Mouse (Mus musculus) brain, embryonic 18.5 days (tissue): ENCODE results near the gene Bmp15.

Source experiments
- DNase-seq: peaks from one replicate; pipeline ENCODE4 v3.0.0-alpha.2; 2012; ENCODE audit warnings: low read depth, low spot score

Gene Bmp15

DNA sequence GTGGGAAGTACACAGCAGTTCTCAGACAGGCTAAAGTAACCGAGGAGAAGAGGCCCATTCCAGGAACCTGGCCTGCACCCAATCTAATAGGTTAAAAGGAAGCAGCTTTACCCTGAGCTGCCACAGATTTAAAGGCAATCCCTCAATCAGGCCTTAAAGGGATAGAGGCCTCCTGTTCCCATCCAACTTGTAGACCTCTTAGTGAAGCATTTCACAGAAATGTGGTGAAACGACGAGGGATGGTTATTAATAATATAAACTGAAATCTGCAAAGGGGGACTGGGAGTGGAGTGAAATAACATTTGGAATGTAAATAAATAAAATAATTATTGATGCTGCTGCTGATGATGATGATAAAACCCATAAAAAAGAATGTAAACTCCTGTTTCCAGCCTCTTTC, at the start of gene Bmp15:
Bmp15 (minus strand) TSS at position 101 of the 400 bp plus-strand sequence.
- no peak for DNase-seq

DNA sequence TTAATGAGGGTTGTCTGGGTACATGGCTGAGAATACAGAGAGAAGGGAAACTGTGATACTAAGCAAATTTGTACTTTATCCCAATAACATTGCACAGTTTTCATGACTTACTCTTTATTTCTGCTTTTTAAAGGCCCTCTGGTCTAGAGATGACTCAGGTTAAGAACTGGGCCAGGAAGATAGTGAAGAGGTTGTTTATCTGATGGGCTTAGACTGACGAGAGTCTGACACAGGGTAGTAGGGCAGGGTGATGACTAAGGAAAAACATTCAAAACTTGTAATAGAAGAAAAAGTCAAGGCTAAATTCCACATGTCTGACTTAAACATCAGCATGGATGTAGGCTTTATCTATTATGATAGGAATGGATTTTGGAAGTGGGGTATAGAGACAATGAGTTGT, 48.3 kb upstream of the Bmp15 start:
- DNase-seq: no peak

DNA sequence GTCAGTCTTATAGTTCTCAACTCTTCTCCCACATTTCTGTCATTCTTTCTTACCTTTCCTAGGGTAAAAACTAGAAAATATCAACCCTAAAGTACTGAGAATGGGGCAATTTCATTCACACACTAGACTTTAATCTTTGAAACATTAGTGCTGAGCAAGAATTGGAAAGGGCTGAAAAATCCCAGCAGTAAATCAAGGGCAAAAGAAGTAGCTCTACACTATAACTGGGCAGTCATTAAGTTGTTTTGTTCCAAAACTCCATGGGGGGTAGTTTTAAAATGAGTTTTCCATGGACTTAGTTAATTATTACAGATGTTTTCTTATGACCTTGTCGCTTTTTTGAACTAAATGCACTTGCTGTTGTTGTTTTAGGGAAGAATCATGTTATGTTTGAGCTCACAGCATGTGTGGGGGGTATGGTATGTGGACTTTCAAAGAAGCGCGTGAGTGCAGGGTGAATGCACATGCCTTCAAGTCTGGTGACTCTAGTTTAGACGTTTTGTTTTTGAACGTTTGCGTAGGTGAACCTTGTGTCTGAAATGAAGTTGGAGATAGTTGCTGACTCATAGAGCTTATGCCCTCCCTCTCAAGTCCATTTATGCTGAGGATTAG, 37.1 kb upstream of the Bmp15 start:
- no peak for DNase-seq

DNA sequence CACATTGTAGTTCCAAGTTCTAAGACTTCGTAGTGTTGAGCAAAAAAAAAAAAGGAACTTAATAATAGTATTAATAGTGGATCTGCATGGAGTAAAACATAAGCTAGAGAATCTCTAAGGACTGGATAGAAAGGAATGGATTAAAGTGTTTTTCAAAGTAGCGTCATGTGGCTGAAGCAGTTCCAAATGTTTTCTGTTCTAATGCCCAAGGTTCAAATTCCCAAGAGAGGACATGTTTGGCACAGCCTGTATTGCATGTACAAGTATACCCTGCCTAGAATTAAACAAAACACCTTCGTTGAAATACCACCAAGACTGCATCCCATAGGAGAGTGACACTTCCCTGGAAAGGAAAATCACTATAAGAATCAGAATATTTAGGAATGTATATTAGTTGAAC, 36.4 kb upstream of the Bmp15 start:
- DNase-seq: no peak

DNA sequence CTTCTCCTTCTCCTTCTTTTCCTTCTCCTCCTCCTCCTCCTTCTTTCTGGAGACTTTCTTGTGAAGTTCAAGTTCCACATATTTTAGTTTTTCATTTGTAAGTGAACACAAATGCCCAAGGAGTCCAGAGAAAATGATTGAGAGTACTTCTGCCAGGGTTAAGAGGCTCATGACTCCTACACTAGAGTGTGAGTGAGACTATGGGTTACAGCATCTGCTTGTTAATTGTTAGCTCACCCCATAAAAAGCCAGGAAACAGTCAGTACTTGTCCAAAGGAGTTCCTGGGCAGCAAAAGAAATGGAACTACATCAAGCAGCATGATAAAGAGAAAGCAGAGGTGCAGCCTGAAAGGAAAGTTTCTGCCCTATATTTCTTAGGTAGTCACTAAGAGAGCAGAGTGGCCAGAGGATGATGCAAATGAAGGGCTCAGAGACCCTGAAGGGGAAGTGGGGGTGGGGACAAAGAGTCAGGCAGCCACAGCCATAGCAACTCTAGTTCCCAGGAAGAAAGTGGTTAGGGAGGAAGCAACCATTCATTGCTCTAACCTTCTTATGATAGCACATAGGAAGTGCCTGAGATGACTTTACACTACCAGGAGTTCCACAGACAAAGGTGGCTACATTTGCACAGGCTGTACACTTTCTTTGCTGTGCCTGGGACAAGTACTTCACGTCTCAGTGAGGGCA, 24.9 kb upstream of the Bmp15 start:
- no peak for DNase-seq

DNA sequence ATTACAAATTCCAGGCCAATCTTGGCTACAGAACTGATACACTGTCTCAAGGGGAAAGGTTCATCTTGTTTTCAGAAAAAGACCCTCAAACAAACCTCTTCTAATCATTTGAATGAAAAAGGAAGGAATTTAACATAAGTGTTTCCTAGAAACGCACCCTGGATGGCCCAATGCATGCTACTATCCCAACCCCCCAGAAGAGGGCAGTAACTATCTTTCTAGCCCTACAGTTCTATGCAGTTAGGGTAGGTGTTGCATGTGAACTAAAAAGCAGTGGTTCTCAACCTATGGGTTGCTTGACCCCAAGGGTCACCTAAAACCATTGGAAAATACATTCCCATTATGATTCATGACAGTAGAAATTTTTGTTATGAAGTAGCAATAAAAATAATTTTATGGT, 3.5 kb upstream of the Bmp15 start:
- no peak for DNase-seq

DNA sequence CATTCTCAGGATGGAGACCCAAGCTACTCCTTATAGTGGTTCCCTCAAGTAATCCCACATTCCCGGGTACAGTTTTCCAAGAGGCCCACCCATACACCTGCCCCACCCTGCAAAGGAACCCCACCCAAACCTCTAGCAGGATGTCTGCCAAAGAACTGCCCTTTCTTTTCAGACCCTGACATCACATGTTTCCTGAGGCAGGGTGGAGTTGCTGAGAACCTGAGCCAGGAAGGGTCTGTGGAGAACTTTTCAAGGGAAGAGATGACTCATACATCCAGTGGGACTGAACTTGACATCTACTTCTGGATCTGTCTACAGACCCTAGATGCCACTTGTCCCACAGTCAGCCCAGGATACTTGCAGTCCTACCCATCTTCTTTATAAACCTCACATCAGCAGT, 2.8 kb downstream of the Bmp15 start:
- no peak for DNase-seq
